Mouse (Mus musculus) spleen, postnatal 14 days (tissue): ENCODE measurements around the gene Prh1.
"Not testable (repeated sequence)": the region's sequence is repeated elsewhere in the genome, so short reads cannot be mapped to it uniquely, and the experiment has no call there.

Source experiments
- DNase-seq, 2 experiments: peaks; one replicate each; pipeline ENCODE4 v3.0.0; 2021 to 2022; ENCODE audit warnings: low spot score in 2 of 2

Gene Prh1

DNA sequence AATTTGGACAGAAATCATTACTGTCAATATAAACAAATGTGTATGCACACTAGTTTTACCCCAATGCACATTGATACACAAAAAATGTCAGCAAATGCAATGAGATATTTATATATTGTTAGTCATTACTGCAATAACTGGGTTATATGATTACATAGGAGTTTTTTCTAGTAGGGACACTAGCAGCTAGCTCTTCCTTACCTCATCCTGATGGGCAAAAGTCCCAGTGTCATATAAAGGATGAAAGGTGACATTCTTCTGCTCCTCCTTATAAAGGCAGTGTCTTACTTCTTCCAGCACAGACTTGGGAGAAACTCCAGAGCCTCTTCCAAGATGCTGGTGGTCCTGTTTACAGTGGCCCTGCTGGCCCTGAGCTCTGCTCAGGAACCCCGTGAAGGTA, at the start of gene Prh1:
TSS of gene Prh1 (plus strand) at position 301 of the 400 bp plus-strand sequence.
- DNase-seq = not testable (repeated sequence)

- not testable (repeated sequence) for DNase-seq
Measured at GRCm38 (mm10) chr6:132595613-132596012, 26.0 kb downstream of the Prh1 start, which contains the start of gene Prp2. Prp2 (plus strand) TSS chr6:132595913.
